Mouse (Mus musculus): Measurements from ENCODE around the gene Ino80e. TPM values are rescaled to one million over a fixed set of nuclear protein-coding genes. Genes with fewer than 3 reads are reported as not detected.

The Ino80e gene
- total and polyA plus RNA-seq, 3 experiments = 93.0 to 476 (median 189) TPM

- H3K4me3 ChIP-seq (ENCODE audit: control insufficient read depth in 1 of 2, insufficient read depth in 1 of 2, low read depth in 2 of 2, low read length in 2 of 2) = no peak overlapping the region
- H3K27me3 ChIP-seq (ENCODE audit: control insufficient read depth in 1 of 2, insufficient read depth in 2 of 2, low read length in 2 of 2) = no peaks in the 10 kb centered on the region
- H3K79me2 ChIP-seq (ENCODE audit: control insufficient read depth, insufficient read depth, low read length, poor library complexity) = no peaks in the 10 kb centered on the region
- H3K9ac ChIP-seq (ENCODE audit: control insufficient read depth, low read depth, low read length, poor library complexity, severe bottlenecking) = no peak overlapping the region
- no peak for DNase-seq (ENCODE audit: low read depth, low spot score)
- H3K9me3 ChIP-seq (replicated peaks; ENCODE audit: insufficient read depth, low read length) = no peaks in the 10 kb centered on the region
- H3K4me1 ChIP-seq (ENCODE audit: control insufficient read depth in 1 of 2, insufficient read depth in 2 of 2, low read length in 2 of 2) = no peaks in the 10 kb centered on the region
- H3K27ac ChIP-seq (ENCODE audit: control insufficient read depth, low read depth, low read length) = no peak overlapping the region
- TF ChIP-seq MXI1 (IDR thresholded peaks at IDR 0.05; ENCODE audit: low read depth, low read length) = no peak
- TF ChIP-seq E2F4 (IDR thresholded peaks at IDR 0.05; ENCODE audit: borderline replicate concordance, low read depth, low read length) = no peak
- TF ChIP-seq MAX (IDR thresholded peaks at IDR 0.05; ENCODE audit: low read length) = no peak
- TF ChIP-seq ZNF384 (IDR thresholded peaks at IDR 0.05; ENCODE audit: low read depth, low read length) = no peak
- no peak for TF ChIP-seq KAT2A (conservative IDR thresholded peaks at IDR 0.05; ENCODE audit: low read depth, low read length)
- no peak for TF ChIP-seq SMC3 (IDR thresholded peaks at IDR 0.05; ENCODE audit: low read depth, low read length)
- TF ChIP-seq MAZ (IDR thresholded peaks at IDR 0.05; ENCODE audit: low read depth, low read length) = no peak
- no peak for TF ChIP-seq USF2 (IDR thresholded peaks at IDR 0.05; ENCODE audit: borderline replicate concordance in 1 of 2, insufficient read depth in 1 of 2, low read depth in 1 of 2, low read length in 2 of 2)
- no peak for TF ChIP-seq ETS1 (IDR thresholded peaks at IDR 0.05; ENCODE audit: low read depth, low read length)
- TF ChIP-seq MEF2A (IDR thresholded peaks at IDR 0.05; ENCODE audit: extremely low read depth, insufficient replicate concordance, low read depth, low read length, poor library complexity, severe bottlenecking) = no peak
- no peak for TF ChIP-seq ZC3H11A (IDR thresholded peaks at IDR 0.05; ENCODE audit: low read depth, low read length)
- no peak for TF ChIP-seq CHD2 (IDR thresholded peaks at IDR 0.05; ENCODE audit: low read length)
- peaks cover 4 to 14% of the 10 kb centered on the region in 2 experiments; a peak in 3 of 4 replicates for H3K36me3 ChIP-seq (ENCODE audit: control insufficient read depth in 1 of 2, insufficient read depth in 2 of 2, low read length in 2 of 2)
These were observed 8.3 kb upstream of the Ino80e start for GRCm38 (mm10) chr7:126870520-126870891.

- no peak for TF ChIP-seq MXI1 (IDR thresholded peaks at IDR 0.05; ENCODE audit: low read depth, low read length)
- no peak for TF ChIP-seq BHLHE40 (IDR thresholded peaks at IDR 0.05; ENCODE audit: borderline replicate concordance, low read depth, low read length)
- TF ChIP-seq ETS1 (IDR thresholded peaks at IDR 0.05; ENCODE audit: low read depth, low read length) = no peak
- TF ChIP-seq HCFC1 (IDR thresholded peaks at IDR 0.05; ENCODE audit: low read depth, low read length) = no peak
- TF ChIP-seq CTCF (IDR thresholded peaks at IDR 0.05 in 2 of 3, conservative IDR thresholded peaks at IDR 0.05 in 1 of 3; ENCODE audit: control insufficient read depth in 1 of 3, insufficient read depth in 1 of 3, low read depth in 2 of 3, low read length in 3 of 3, poor library complexity in 1 of 3, severe bottlenecking in 1 of 3) = no peak
- TF ChIP-seq NRF1 (IDR thresholded peaks at IDR 0.05; ENCODE audit: insufficient read depth, low read depth, low read length, poor library complexity, severe bottlenecking) = no peak
- no peak for TF ChIP-seq ZMIZ1 (IDR thresholded peaks at IDR 0.05; ENCODE audit: low read depth, low read length)
- no peak for TF ChIP-seq GABPA (IDR thresholded peaks at IDR 0.05; ENCODE audit: low read depth, low read length)
- TF ChIP-seq POLR2A (IDR thresholded peaks at IDR 0.05; ENCODE audit: control insufficient read depth in 1 of 2, insufficient read depth in 1 of 2, low read depth in 1 of 2, low read length in 2 of 2, poor library complexity in 1 of 2) = no peak
- no peak overlapping the region for H3K27ac ChIP-seq (ENCODE audit: control insufficient read depth, low read depth, low read length)
- no peaks in the 10 kb centered on the region for H3K9me3 ChIP-seq (replicated peaks; ENCODE audit: insufficient read depth, low read length)
- no peaks in the 10 kb centered on the region for H3K27me3 ChIP-seq (ENCODE audit: control insufficient read depth in 1 of 2, insufficient read depth in 2 of 2, low read length in 2 of 2)
- no peaks in the 10 kb centered on the region for H3K4me1 ChIP-seq (ENCODE audit: control insufficient read depth in 1 of 2, insufficient read depth in 2 of 2, low read length in 2 of 2)
- H3K36me3 ChIP-seq (ENCODE audit: control insufficient read depth in 1 of 2, insufficient read depth in 2 of 2, low read length in 2 of 2) = peaks cover 0 to 15% of the 10 kb centered on the region in 2 experiments; a peak in 2 of 4 replicates
- DNase-seq (ENCODE audit: low read depth, low spot score) = no peak
- no peak overlapping the region for H3K4me3 ChIP-seq (ENCODE audit: control insufficient read depth in 1 of 2, insufficient read depth in 1 of 2, low read depth in 2 of 2, low read length in 2 of 2)
- no peak overlapping the region for H3K9ac ChIP-seq (ENCODE audit: control insufficient read depth, low read depth, low read length, poor library complexity, severe bottlenecking)
- H3K79me2 ChIP-seq (ENCODE audit: control insufficient read depth, insufficient read depth, low read length, poor library complexity) = no peaks in the 10 kb centered on the region
These were observed 7.8 kb upstream of the Ino80e start for GRCm38 (mm10) chr7:126869780-126870519.
